Mouse (Mus musculus) monocyte, adult 5-6 weeks (primary cell): Measurements from ENCODE around the gene Gpm6a. TPM values are rescaled to one million over a fixed set of nuclear protein-coding genes. Genes with fewer than 3 reads are reported as not detected.

Experiments
- ATAC-seq: fragments of 153-309, 156-312 bp; replicated peaks from 2 replicates; pipeline ENCODE4 v1.8.0; 2017; ENCODE audit warnings: mild to moderate bottlenecking; ENCODE audit not compliant: low TSS enrichment, insufficient number of reproducible peaks, severe bottlenecking, poor library complexity, low FRiP score
- total RNA-seq: library from RNA; stranded (forward); fragments of 200-1000, 200-491, 200-594 nt; gene quantifications from 3 replicates; pipeline ENCODE4 v1.2.3, GENCODE M21; 2017

Gpm6a gene
- total RNA-seq = not detected in 3 replicates

- ATAC-seq = no peak
These were observed at the start of gene Gpm6a for GRCm38 (mm10) chr8:54954741-54955455. Gene Gpm6a (plus strand): TSS chr8:54954843.

- ATAC-seq = no peak
These were observed 41.8 kb upstream of the Gpm6a start for GRCm38 (mm10) chr8:54912891-54913290.

GRCm38 (mm10) chr8:54917710-54918109, 36.9 kb upstream of the Gpm6a start:
- ATAC-seq = no peak

DNA sequence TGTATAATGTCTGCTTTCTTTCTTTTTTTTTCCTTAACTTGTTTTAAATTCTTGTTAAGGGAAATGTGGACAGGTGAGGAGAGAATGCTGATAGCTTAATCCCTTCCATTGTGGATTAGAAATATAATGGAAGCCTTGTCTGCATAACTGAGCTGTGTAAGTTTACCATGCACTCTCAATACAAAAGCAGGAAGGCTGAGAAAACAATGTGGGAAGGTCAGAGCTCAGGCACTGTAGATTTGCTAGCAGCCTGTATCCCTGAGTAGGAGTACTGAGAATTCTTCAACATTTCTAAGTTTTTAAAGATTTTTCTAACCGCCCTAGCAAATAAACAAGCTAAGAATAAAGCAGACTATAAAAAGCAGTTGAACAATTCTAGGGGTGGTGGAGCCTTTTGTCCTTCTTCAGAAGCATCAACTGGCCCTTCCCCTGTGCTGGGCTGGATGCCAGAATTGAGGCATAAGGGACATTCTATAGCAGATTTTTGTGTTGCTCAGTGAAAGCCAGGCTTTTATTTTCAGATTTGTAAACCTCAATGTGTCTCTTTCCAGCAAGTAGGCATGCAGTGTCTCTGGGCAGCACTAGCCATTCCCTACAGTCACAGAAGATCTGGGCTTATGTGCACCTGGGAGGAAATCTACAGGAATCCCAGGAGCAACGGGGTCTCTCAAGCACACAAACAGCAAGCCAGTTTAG, 32.3 kb upstream of the Gpm6a start:
- no peak for ATAC-seq

DNA sequence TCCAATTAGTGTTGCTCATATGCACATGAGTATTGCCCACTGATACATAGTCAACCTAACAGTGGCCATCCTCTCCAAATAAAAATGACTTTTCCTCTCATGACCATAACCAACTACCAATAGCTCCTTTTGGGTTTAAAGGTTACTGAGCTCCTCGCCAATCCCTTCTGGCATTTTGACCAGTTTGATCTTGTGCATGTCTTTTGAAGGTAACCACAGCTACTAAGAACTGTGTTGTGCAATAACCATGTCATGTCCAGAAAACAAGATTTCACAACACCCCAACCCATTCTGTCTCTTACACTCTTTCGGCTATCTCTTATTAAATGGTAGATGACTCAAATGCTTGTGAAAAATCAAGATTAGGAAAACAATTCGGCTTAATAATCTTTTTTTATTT, 29.7 kb upstream of the Gpm6a start:
- ATAC-seq = no peak

- no peak for ATAC-seq
These were observed 22.3 kb upstream of the Gpm6a start for GRCm38 (mm10) chr8:54932306-54932705.

GRCm38 (mm10) chr8:54953351-54953750, 1.3 kb upstream of the Gpm6a start:
- no peak for ATAC-seq

DNA sequence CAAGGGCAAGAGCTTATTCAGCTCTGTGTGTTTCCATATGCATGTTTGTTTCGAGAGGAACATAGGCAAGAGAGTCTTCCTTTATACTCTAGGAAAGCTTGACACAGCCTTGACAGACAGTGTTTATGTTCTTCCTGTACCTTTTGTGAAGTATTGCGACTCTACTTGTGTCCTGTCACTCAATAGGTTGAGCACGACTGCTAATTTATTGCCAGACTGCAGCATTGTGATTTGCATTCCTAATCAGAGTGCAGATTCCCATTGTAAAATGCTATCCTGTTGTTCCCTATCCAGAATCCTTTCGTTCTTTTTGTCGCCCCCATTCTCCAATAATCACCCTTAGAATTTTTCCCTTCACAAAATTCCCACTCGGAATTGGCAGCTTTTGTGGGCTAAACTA, 613 bp upstream of the Gpm6a start:
- no peak for ATAC-seq

DNA sequence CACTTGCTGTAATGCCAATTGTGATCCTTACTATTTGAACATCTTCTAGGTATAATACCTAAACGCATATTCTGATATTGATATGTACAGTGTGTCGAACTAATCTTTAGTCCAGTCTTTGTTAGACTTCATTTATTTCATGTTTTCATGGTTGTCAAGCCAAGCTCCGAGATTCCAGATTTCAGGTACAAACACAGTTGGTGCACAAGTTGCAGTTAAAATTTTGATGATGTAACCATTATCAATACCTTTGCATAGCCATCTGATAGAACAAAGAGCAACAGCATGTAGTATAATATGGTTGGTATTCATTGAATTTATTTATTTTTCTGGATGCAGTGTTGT, 785 bp downstream of the Gpm6a start:
- no peak for ATAC-seq

GRCm38 (mm10) chr8:54955935-54956573, 1.4 kb downstream of the Gpm6a start:
- ATAC-seq = no peak

- no peak for ATAC-seq
These were observed 2.1 kb downstream of the Gpm6a start for GRCm38 (mm10) chr8:54956787-54957186.

- ATAC-seq = no peak
These were observed 2.9 kb downstream of the Gpm6a start for GRCm38 (mm10) chr8:54957506-54957905.

GRCm38 (mm10) chr8:54961571-54961970, 6.9 kb downstream of the Gpm6a start:
- ATAC-seq = no peak

DNA sequence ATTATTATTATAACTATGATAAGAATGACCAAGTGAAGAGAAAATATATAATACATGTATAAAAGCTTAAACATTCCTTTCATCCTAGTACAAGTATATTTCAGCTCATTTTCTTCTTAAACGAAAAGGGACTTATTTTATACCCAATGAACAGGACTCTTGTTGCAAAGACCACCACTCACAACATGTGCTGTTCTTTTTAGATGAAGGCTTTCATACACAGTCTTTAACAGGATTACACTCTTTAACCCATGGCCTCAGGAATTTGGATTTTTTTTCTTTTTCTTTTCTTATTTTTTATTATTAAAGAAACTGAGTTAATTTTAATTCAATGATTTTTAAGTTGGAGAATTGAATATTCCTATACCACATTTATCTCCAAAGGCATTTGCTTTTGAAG, 20.4 kb downstream of the Gpm6a start:
- ATAC-seq = no peak

DNA sequence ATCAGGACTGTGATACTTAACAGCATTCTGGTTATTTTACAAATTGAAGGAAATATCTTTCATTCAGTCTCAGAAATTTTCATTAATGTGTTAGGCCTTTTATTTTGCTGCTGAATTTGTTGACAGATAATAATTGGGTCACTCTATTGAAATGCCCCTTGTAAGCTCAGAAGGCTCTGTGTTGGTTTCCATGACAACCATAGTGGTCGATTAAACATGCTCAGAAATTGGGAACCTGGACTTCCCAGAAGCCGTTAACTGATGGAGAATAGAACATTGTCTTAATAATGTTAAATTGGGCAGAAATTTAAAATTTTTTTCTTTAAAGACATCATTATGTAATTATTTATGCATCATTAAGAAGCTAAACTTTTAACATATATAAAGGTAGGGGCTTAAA, 20.9 kb downstream of the Gpm6a start:
- ATAC-seq = no peak

DNA sequence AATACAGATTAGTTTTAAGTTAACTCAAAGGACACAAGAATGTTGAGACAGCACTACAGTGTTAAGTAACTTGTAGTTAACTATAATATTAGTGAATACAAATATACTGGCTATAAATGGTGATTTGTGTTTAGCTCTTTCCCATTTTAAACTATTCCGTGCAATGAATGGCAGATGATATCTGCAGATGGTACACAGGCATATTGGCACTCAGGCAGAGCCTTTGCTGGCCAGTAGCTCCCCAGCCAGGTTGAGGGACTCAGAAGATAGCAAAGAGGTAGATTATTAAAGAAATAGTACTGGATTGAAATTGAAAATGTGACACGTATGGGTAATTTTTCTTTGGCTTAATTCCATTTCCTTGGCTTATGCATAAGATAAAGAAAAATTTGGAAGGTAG, 21.3 kb downstream of the Gpm6a start:
- ATAC-seq = no peak

- ATAC-seq = no peak
These were observed 22.0 kb downstream of the Gpm6a start for GRCm38 (mm10) chr8:54976663-54977062.

DNA sequence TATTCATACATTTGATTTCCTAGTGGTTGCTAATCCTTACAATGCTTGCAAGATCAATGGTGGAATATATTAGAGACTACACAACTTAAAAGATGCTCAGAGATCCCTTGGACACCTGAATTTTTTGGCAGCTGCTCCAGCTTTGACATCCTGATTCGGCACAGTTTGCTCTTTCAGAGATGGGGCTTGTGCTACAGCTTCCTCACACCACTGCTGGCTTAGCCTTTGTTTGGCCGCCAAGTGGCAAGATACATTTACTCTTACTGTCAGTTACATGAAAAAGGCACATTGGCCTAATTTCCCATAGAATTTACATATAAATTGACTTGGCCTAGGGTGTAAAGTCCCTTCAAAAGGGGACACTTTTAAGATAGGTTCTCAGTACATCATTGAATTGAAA, 32.1 kb downstream of the Gpm6a start:
- no peak for ATAC-seq

DNA sequence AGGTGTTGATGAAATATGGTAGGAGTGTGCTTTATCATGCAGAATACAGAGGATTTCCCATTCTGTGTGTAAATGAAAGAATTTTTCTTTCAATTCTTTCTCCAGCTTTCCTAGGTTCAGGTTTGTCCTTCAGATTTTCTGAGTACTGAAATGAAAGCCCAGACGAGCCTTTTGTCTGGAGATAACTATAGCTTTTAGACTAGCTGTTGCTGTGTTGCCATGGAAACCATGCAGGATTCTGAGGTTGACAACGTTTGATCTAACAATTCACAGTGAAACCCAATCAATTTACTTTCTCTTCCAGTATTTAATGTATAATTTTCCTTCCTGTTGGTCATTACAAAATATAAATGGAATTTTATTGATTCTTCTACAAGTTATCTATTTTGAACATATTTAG, 34.5 kb downstream of the Gpm6a start:
- no peak for ATAC-seq
